Mouse (Mus musculus): ENCODE measurements at regions not wholly inside any gene's neighbourhood (a gene's known extent, or its start where the extent isn't known, plus 50 kb on each side); places are given as distances from the start of the nearest gene placed in this dataset.

DNA sequence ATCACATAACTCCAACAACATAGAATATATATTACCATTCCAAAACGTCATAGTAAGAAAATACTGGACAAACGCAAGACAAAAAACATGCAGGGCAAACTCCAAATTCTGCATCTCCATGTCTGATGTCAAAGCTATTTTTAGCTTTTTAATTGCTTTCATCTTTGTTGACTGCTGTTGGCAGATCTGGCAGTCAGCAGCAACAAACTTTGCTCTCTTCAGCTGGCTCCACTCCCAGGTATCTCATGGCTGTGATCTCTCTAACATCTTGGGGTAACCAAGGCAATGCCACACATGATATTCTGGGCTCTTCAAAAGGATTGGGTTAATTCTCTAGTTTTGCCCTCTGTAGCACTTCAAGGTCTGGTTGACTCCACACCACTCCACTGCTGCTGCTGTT is 128.9 kb upstream of the Fst start:
- no peaks in the 10 kb centered on the region for H3K27me3 ChIP-seq (ENCODE audit: control insufficient read depth, insufficient read depth, low read length)
- no peaks in the 10 kb centered on the region for H3K9me3 ChIP-seq (ENCODE audit: control insufficient read depth, low read length)
- WGBS: 77% methylated on average over 2 of the region's 2 CpGs
- no peak overlapping the region for H3K4me3 ChIP-seq (ENCODE audit: low read depth, low read length)
- H3K9ac ChIP-seq (ENCODE audit: low read length): no peak overlapping the region
- no peak overlapping the region for H3K4me2 ChIP-seq (ENCODE audit: low read depth, low read length, severe bottlenecking)
- DNase-seq (ENCODE audit: low spot score) (no peak), ATAC-seq (replicated peaks; ENCODE audit: low FRiP score) (no peak)
- H3K4me1 ChIP-seq (replicated peaks; ENCODE audit: control insufficient read depth, insufficient read depth, low read length): no peaks in the 10 kb centered on the region
- H3K36me3 ChIP-seq (ENCODE audit: control insufficient read depth, insufficient read depth, low read length): no peaks in the 10 kb centered on the region
- no peak overlapping the region for H3K27ac ChIP-seq (ENCODE audit: low read depth, low read length)

- H3K27ac ChIP-seq (ENCODE audit: low read depth, low read length): no peak overlapping the region
- WGBS: 88% methylated on average over 13 of the region's 13 CpGs
- H3K9ac ChIP-seq (ENCODE audit: low read length): no peak overlapping the region
- H3K27me3 ChIP-seq (ENCODE audit: control insufficient read depth, insufficient read depth, low read length): no peaks in the 10 kb centered on the region
- no peak for DNase-seq (ENCODE audit: low spot score)
- H3K4me2 ChIP-seq (ENCODE audit: low read depth, low read length, severe bottlenecking): no peak overlapping the region
- no peak overlapping the region for H3K4me3 ChIP-seq (ENCODE audit: low read depth, low read length)
- H3K9me3 ChIP-seq (ENCODE audit: control insufficient read depth, low read length): no peaks in the 10 kb centered on the region
- H3K36me3 ChIP-seq (ENCODE audit: control insufficient read depth, insufficient read depth, low read length): no peaks in the 10 kb centered on the region
- ATAC-seq (replicated peaks; ENCODE audit: low FRiP score): no peak
- no peaks in the 10 kb centered on the region for H3K4me1 ChIP-seq (replicated peaks; ENCODE audit: control insufficient read depth, insufficient read depth, low read length)
Observed at GRCm38 (mm10) chr13:114603341-114603740, 144.6 kb upstream of the Fst start.

DNA sequence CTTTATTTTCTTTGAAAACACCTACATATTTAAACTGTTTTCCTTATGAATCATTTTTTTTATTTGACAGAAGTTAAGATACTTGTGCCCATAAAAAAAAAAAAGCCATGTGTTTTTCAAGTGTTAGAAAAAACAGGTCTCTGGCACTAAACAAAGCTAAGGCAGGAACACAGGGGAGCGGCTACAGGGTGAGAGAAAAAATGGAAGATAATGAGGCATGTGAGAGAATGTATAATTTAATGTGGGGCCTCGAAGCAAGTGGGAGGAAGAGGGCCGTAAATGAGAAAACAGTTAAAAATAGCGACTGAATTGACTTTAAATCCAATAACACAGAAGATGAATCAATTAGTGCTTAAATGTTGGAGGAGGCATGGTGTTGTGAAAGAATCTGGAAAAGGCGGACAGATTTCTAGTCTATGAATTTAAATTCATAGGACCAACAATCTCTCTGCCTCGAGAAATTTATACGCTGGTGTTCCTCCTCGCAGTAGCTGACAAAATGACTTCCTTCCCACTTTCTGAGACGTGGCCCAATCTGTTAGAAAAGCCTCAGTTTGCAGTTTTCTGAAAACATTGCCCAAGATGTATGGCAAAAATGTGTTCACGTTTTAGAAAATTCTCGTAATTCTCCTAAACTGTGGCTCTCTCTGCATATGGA is 145.4 kb upstream of the Fst start:
- WGBS: 85% methylated on average over 11 of the region's 11 CpGs
- no peaks in the 10 kb centered on the region for H3K4me1 ChIP-seq (replicated peaks; ENCODE audit: control insufficient read depth, insufficient read depth, low read length)
- no peak overlapping the region for H3K27ac ChIP-seq (ENCODE audit: low read depth, low read length)
- H3K9me3 ChIP-seq (ENCODE audit: control insufficient read depth, low read length): no peaks in the 10 kb centered on the region
- no peak overlapping the region for H3K4me3 ChIP-seq (ENCODE audit: low read depth, low read length)
- ATAC-seq (replicated peaks; ENCODE audit: low FRiP score) (no peak), DNase-seq (ENCODE audit: low spot score) (no peak)
- H3K4me2 ChIP-seq (ENCODE audit: low read depth, low read length, severe bottlenecking): no peak overlapping the region
- no peak overlapping the region for H3K9ac ChIP-seq (ENCODE audit: low read length)
- no peaks in the 10 kb centered on the region for H3K27me3 ChIP-seq (ENCODE audit: control insufficient read depth, insufficient read depth, low read length)
- no peaks in the 10 kb centered on the region for H3K36me3 ChIP-seq (ENCODE audit: control insufficient read depth, insufficient read depth, low read length)

- Histone ChIP-seq H3K4me3 (ENCODE audit: low read depth, low read length) (no peak overlapping the region), H3K27me3 (ENCODE audit: control insufficient read depth, insufficient read depth, low read length) (no peaks in the 10 kb centered on the region), H3K4me2 (ENCODE audit: low read depth, low read length, severe bottlenecking) (no peak overlapping the region), H3K36me3 (ENCODE audit: control insufficient read depth, insufficient read depth, low read length) (no peaks in the 10 kb centered on the region), H3K9ac (ENCODE audit: low read length) (no peak overlapping the region), H3K27ac (ENCODE audit: low read depth, low read length) (no peak overlapping the region), H3K9me3 (ENCODE audit: control insufficient read depth, low read length) (no peaks in the 10 kb centered on the region), H3K4me1 (replicated peaks; ENCODE audit: control insufficient read depth, insufficient read depth, low read length) (no peaks in the 10 kb centered on the region)
- ATAC-seq (replicated peaks; ENCODE audit: low FRiP score) (no peak), DNase-seq (ENCODE audit: low spot score) (no peak)
- WGBS: 97% methylated on average over 1 of the region's 1 CpGs
Observed at GRCm38 (mm10) chr13:114613909-114614308, 155.2 kb upstream of the Fst start.

GRCm38 (mm10) chr13:114619416-114619815 is 160.7 kb upstream of the Fst start:
- H3K4me3 ChIP-seq (ENCODE audit: low read depth, low read length): no peak overlapping the region
- no peak for ATAC-seq (replicated peaks; ENCODE audit: low FRiP score)
- H3K4me2 ChIP-seq (ENCODE audit: low read depth, low read length, severe bottlenecking): no peak overlapping the region
- H3K27ac ChIP-seq (ENCODE audit: low read depth, low read length): no peak overlapping the region
- H3K9me3 ChIP-seq (ENCODE audit: control insufficient read depth, low read length): no peaks in the 10 kb centered on the region
- no peaks in the 10 kb centered on the region for H3K4me1 ChIP-seq (replicated peaks; ENCODE audit: control insufficient read depth, insufficient read depth, low read length)
- H3K36me3 ChIP-seq (ENCODE audit: control insufficient read depth, insufficient read depth, low read length): no peaks in the 10 kb centered on the region
- WGBS: 94% methylated on average over 4 of the region's 4 CpGs
- no peaks in the 10 kb centered on the region for H3K27me3 ChIP-seq (ENCODE audit: control insufficient read depth, insufficient read depth, low read length)
- H3K9ac ChIP-seq (ENCODE audit: low read length): no peak overlapping the region
- no peak for DNase-seq (ENCODE audit: low spot score)

DNA sequence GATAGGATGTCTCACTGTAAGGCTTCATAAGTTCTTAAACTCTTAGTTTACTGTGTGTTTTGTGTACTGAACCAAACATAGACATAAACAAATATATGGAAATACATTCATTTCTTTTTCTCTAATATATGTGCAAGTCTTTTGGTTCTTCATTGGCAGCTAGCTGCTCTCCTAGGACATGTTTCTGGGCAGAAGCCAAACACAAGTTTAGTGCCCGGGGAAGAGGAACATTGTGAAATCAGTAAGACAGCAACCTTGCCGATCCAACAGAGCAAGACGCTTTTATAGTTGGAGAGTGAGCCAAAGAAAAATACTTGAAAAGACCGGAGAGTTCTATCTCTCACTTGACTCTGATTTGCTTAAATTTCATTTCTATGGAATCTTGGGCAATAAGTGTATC is 178.0 kb upstream of the Fst start:
- Histone ChIP-seq H3K4me2 (ENCODE audit: low read depth, low read length, severe bottlenecking) (no peak overlapping the region), H3K36me3 (ENCODE audit: control insufficient read depth, insufficient read depth, low read length) (no peaks in the 10 kb centered on the region), H3K27ac (ENCODE audit: low read depth, low read length) (no peak overlapping the region), H3K4me1 (replicated peaks; ENCODE audit: control insufficient read depth, insufficient read depth, low read length) (no peaks in the 10 kb centered on the region), H3K27me3 (ENCODE audit: control insufficient read depth, insufficient read depth, low read length) (no peaks in the 10 kb centered on the region), H3K4me3 (ENCODE audit: low read depth, low read length) (no peak overlapping the region), H3K9me3 (ENCODE audit: control insufficient read depth, low read length) (no peaks in the 10 kb centered on the region), H3K9ac (ENCODE audit: low read length) (no peak overlapping the region)
- ATAC-seq (replicated peaks; ENCODE audit: low FRiP score) (no peak), DNase-seq (ENCODE audit: low spot score) (no peak)
- 94% methylated on average over 4 of the region's 4 CpGs for WGBS

DNA sequence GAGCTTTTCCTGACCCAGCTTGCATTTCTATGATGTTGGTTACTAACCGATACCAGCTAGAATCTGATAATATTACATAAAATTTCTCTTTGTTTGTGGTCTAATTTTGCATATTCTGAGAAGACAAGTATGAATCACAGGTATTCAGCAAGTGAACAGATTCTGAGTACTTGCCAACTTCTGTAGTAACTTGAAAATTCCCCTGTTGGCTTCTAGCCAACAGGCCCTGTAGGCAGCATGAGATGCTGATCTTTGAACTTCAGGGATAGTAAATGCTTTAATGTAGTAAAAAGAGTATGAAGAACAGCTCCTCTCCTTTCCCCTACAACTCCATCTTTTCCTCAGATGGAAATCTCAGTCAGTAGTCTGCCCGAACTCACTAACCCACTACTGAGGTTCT is 178.5 kb upstream of the Mocs2 start:
- H3K4me1 ChIP-seq (replicated peaks; ENCODE audit: control insufficient read depth, insufficient read depth, low read length): no peaks in the 10 kb centered on the region
- H3K9me3 ChIP-seq (ENCODE audit: control insufficient read depth, low read length): no peaks in the 10 kb centered on the region
- H3K27ac ChIP-seq (ENCODE audit: low read depth, low read length): no peak overlapping the region
- no peaks in the 10 kb centered on the region for H3K36me3 ChIP-seq (ENCODE audit: control insufficient read depth, insufficient read depth, low read length)
- 95% methylated on average over 2 of the region's 2 CpGs for WGBS
- no peak overlapping the region for H3K9ac ChIP-seq (ENCODE audit: low read length)
- no peak overlapping the region for H3K4me2 ChIP-seq (ENCODE audit: low read depth, low read length, severe bottlenecking)
- no peak overlapping the region for H3K4me3 ChIP-seq (ENCODE audit: low read depth, low read length)
- ATAC-seq (replicated peaks; ENCODE audit: low FRiP score) (no peak), DNase-seq (ENCODE audit: low spot score) (no peak)
- no peaks in the 10 kb centered on the region for H3K27me3 ChIP-seq (ENCODE audit: control insufficient read depth, insufficient read depth, low read length)

DNA sequence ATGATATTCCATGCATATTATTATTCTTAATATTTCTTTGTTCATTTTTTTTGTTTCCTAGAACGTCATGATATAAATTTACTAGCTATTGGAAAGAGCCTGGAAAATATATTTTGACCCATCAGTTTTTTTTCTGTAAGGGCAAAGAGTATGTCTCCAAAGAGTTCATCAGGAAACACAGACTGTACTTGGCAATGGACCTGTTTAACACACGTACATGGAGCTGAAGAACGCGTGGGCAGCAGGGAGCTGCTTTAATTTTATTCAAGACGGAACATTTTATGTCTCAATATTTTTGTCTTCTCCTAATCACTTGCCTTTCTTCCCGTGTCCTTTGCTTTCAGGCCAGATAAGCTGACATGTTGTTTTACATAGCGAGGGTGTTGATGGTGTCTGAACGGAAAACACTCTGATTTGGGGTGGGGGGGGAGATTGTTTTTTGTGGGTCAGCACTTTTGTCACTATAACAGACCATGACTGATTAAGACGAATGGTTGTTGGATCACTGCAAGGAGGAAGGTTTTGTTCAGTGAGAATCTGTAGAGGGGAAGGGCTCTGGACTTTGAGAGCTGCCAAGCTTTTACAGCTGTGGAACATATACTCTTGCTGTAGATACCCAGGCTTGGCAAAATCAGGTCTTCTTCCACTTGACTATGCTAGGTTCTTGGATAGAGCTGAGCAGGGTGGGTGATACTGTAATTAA is 176.2 kb upstream of the Mocs2 start:
- no peak for ATAC-seq (replicated peaks; ENCODE audit: low FRiP score)
- Histone ChIP-seq H3K4me1 (replicated peaks; ENCODE audit: control insufficient read depth, insufficient read depth, low read length) (no peaks in the 10 kb centered on the region), H3K27ac (ENCODE audit: low read depth, low read length) (no peak overlapping the region), H3K36me3 (ENCODE audit: control insufficient read depth, insufficient read depth, low read length) (no peaks in the 10 kb centered on the region), H3K9ac (ENCODE audit: low read length) (no peak overlapping the region), H3K4me2 (ENCODE audit: low read depth, low read length, severe bottlenecking) (no peak overlapping the region), H3K27me3 (ENCODE audit: control insufficient read depth, insufficient read depth, low read length) (no peaks in the 10 kb centered on the region), H3K9me3 (ENCODE audit: control insufficient read depth, low read length) (no peaks in the 10 kb centered on the region), H3K4me3 (ENCODE audit: low read depth, low read length) (no peak overlapping the region)
- no peak for DNase-seq (ENCODE audit: low spot score)
- WGBS: 86% methylated on average over 9 of the region's 9 CpGs

DNA sequence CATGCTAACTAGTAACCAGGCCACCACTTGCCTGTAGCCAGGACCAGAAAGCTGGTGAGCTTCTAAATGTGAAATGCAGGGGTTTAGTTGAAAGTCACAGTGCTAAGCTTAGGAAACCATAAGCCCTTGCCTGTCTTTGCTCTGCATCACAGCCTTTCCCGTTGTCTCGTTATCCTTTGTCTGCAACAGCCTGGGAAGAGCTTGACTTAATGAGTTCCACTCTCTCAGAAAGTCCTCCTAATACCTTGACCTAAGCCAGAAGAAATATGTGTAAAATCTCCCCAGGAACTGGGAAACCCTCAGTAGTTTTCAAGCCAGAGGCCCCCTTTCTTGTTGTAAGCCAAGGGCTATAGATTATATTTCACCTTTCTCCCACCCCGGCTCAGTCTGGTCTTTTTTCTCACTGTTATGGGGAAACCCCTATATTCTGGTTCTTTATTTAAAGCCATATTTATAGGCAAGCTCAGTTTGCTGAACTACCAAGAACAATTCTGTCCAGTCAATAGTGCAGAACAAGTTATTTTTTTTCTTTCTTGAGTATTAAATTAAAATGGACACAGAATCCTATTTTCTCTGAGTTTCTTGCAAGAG is 175.0 kb upstream of the Mocs2 start:
- H3K4me2 ChIP-seq (ENCODE audit: low read depth, low read length, severe bottlenecking): no peak overlapping the region
- H3K36me3 ChIP-seq (ENCODE audit: control insufficient read depth, insufficient read depth, low read length): no peaks in the 10 kb centered on the region
- H3K27me3 ChIP-seq (ENCODE audit: control insufficient read depth, insufficient read depth, low read length): no peaks in the 10 kb centered on the region
- no peaks in the 10 kb centered on the region for H3K4me1 ChIP-seq (replicated peaks; ENCODE audit: control insufficient read depth, insufficient read depth, low read length)
- H3K9ac ChIP-seq (ENCODE audit: low read length): no peak overlapping the region
- H3K9me3 ChIP-seq (ENCODE audit: control insufficient read depth, low read length): no peaks in the 10 kb centered on the region
- 23% methylated on average over 3 of the region's 3 CpGs for WGBS
- no peak overlapping the region for H3K4me3 ChIP-seq (ENCODE audit: low read depth, low read length)
- no peak for ATAC-seq (replicated peaks; ENCODE audit: low FRiP score)
- DNase-seq (ENCODE audit: low spot score): no peak
- no peak overlapping the region for H3K27ac ChIP-seq (ENCODE audit: low read depth, low read length)

All from forebrain, embryonic 11.5 days (tissue).